Mouse (Mus musculus): Measurements from ENCODE around the gene Glis3.

DNA sequence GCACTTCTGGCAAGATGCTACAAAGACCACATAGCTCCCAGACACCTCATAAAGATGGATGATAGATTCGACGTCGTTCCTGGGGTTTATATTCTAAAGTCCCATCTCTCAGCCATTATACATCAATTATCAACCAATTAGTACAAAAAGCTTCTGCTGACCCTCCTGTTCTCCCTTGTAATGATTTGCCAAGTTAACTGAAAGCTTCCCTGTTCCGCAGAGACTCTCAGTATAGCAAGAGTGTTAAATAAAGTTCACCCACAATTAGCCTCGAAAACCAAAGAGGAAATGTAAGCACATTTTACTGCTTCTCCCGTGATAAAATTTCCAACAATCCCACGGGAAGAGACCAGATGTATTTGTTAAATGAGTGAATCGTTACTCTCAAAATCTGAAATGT is 129.3 kb downstream of the Glis3 start:
- no peak for TF ChIP-seq CTCF (IDR thresholded peaks at IDR 0.05; ENCODE audit: control insufficient read depth, insufficient read depth, insufficient replicate concordance, low read depth, low read length)
- no peak for TF ChIP-seq POLR2A (IDR thresholded peaks at IDR 0.05; ENCODE audit: control insufficient read depth, low read depth, low read length)
